Mouse (Mus musculus) neural tube, embryonic 10.5 days (tissue): Measurements from ENCODE around the gene Cplane1.

ENCODE experiments used
- DNase-seq: peaks from one replicate; pipeline ENCODE4 v3.0.0-alpha.2; 2017; ENCODE audit warnings: low spot score; ENCODE audit errors: extremely low spot score

Gene Cplane1

GRCm38 (mm10) chr15:8294150-8294549 is 125.2 kb downstream of the Cplane1 start:
- no peak for DNase-seq

DNA sequence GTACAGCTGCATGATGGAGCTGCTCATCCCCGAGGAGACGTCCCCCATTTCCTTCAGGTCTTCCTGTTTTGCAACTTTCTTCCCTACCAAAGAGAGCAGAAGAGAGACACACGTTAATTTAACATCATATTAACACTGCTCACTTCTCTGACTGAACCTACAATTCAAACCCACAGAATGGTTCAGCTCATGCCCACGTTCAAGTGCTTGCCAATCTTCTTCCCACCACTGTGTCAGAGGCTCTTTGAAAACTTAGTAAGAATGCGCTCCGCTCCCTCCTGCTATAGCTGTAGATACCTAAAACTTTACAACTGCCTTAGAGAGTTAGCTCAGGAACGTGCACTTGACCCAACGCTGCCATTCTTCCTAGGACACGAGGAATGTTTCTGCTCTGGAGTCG is 134.0 kb downstream of the Cplane1 start:
- DNase-seq: no peak

DNA sequence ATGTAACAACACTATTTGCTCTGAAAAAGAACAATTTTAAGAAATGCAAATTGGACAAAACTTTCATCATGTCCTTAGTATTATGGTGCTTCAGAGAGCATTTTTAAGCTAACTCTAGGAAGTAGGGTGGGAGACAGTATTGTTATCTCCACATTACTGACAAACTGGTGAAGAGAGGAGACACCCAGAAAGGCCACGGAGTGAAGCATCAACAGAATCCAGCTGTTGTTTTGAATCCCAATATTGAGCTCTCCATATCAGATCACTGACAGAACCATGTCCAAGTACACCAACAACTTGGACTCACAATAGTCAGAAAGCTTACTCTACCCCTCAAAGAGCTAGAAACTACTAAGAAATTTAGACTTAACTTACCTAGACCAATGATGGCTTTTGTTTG is 136.6 kb downstream of the Cplane1 start:
- no peak for DNase-seq

DNA sequence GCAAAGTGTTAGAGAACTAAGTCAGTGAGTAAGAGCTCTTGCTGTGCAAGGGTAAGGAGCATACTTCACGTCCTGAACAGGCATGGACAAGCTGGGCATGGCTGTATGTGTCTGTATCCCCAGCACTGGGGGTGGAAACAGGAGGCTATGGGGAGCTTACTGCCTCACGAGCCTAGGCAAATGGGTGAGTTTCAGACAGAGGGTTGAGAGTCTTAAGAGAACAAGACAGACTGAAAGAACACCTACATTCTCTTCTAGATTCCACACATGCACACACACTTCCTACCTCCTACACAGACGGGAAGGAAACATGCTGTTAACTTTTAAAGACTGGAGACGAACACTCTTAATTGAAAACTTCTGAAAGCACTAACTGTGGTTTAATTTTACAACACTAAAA is 148.5 kb downstream of the Cplane1 start:
- no peak for DNase-seq

DNA sequence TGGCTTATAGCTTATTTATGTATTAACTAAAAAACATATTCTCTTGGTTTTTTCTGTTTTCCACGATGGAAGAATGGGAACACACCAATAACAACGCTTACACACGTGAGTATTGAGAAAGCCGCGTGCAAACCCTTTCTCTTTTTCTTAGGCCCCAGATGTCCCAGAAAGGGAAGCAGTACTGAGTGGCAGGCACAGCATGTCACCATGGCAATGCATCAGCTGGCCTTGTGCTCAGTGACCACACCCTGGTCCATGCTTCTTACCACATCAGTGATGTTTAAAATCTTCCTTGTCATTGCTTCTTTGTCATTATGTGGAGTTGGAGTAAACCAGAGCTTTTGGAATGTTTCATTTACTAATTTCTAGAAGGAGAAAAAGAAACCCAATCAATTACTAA is 150.3 kb downstream of the Cplane1 start:
- no peak for DNase-seq
